Mouse (Mus musculus): ENCODE measurements around the gene Os9. TPM values are rescaled to one million over a fixed set of nuclear protein-coding genes. Genes with fewer than 3 reads are reported as not detected.
"Not testable (repeated sequence)": the region's sequence is repeated elsewhere in the genome, so short reads cannot be mapped to it uniquely, and the experiment has no call there.

The Os9 gene
- polyA plus RNA-seq, 1 experiment from 2014 or later, result 60.1 TPM

DNA sequence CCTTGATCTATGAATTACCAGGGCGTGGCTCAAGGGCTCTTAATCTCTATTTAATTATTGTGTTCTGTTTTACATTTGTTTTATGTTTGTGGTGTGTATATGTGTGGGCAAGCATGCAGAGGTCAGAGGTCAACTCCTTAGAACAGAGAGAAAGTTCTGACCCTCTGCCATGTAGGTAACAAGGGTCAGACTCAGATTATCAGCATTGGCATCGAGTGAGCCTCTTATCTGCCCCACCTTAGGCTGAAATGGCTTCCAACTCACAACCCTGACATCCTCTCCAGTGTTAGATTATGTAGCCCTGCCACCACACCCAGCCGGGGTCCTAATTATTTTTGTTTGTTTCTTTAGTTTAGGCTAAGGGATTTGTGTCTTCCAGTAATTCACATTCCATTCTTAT lies 37.5 kb upstream of the Os9 start:
- 75% methylated on average over 3 of the region's 3 CpGs for WGBS
- DNase-seq (ENCODE audit: low spot score), result no peak
- Histone ChIP-seq H3K27ac (replicated peaks) (no peak overlapping the region), H3K27me3 (replicated peaks; ENCODE audit: low read depth, poor library complexity, severe bottlenecking) (peaks cover 9% of the 10 kb centered on the region), H3K4me3 (no peak overlapping the region), H3K4me1 (no peaks in the 10 kb centered on the region), H3K9me3 (no peaks in the 10 kb centered on the region), H3K36me3 (replicated peaks) (no peaks in the 10 kb centered on the region)

DNA sequence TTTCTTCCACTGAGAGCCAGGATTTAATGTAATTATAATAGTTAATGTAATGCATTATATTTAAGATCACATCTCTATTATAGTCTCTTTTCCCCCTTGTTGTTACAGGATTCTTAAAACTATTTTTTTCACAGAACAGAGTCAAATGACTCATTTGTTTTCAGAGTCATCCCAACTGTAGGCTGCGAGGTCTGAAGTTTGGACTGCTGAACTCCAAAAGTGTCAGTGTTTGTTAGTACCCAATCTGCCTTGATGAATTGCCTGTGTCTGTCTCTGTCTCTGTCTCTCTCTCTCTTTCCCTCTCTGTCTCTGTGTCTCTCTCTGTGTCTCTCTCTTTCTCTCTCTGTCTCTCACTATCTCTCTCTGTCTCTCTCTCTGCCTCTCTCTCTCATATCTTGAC lies 35.6 kb upstream of the Os9 start:
- no peak overlapping the region for H3K27ac ChIP-seq (replicated peaks)
- no peak overlapping the region for H3K4me3 ChIP-seq
- H3K9me3 ChIP-seq, result no peaks in the 10 kb centered on the region
- H3K27me3 ChIP-seq (replicated peaks; ENCODE audit: low read depth, poor library complexity, severe bottlenecking), result no peaks in the 10 kb centered on the region
- WGBS, result 89% methylated on average over 1 of the region's 1 CpGs
- no peaks in the 10 kb centered on the region for H3K4me1 ChIP-seq
- no peak for DNase-seq (ENCODE audit: low spot score)
- H3K36me3 ChIP-seq (replicated peaks), result no peaks in the 10 kb centered on the region

GRCm38 (mm10) chr10:127156089-127156488 lies 35.2 kb upstream of the Os9 start:
- H3K4me1 ChIP-seq, result no peaks in the 10 kb centered on the region
- DNase-seq (ENCODE audit: low spot score), result no peak
- no peaks in the 10 kb centered on the region for H3K9me3 ChIP-seq
- 89% methylated on average over 1 of the region's 1 CpGs for WGBS
- no peak overlapping the region for H3K27ac ChIP-seq (replicated peaks)
- no peak overlapping the region for H3K4me3 ChIP-seq
- no peaks in the 10 kb centered on the region for H3K36me3 ChIP-seq (replicated peaks)
- H3K27me3 ChIP-seq (replicated peaks; ENCODE audit: low read depth, poor library complexity, severe bottlenecking), result no peaks in the 10 kb centered on the region

DNA sequence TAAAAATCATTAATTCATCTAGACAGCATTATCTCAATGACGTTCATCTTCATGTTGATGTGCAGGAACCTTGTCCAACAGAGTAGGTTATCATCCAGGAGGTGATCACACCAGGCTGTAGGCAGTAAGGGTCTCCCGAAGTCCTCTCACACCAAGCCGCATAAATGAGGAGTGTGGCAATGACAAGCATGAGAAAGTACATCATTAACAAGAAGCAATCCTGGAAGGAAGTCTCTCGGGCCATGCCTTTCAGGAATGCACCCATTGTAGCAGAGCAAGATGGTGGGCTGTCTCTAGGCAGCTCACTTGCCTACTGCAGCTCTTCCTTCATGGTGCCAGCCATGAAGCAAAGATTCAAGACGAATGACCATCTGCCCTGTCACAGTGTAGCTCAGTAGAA lies 33.7 kb upstream of the Os9 start:
- Histone ChIP-seq H3K9me3 (no peaks in the 10 kb centered on the region), H3K4me3 (no peak overlapping the region), H3K27ac (replicated peaks) (no peak overlapping the region), H3K4me1 (no peaks in the 10 kb centered on the region), H3K36me3 (replicated peaks) (no peaks in the 10 kb centered on the region), H3K27me3 (replicated peaks; ENCODE audit: low read depth, poor library complexity, severe bottlenecking) (no peaks in the 10 kb centered on the region)
- DNase-seq (ENCODE audit: low spot score), result no peak
- 90% methylated on average over 5 of the region's 5 CpGs for WGBS

GRCm38 (mm10) chr10:127154241-127154640 lies 33.3 kb upstream of the Os9 start:
- H3K4me3 ChIP-seq, result no peak overlapping the region
- DNase-seq (ENCODE audit: low spot score), result no peak
- no peak overlapping the region for H3K27ac ChIP-seq (replicated peaks)
- no peaks in the 10 kb centered on the region for H3K36me3 ChIP-seq (replicated peaks)
- 94% methylated on average over 2 of the region's 2 CpGs for WGBS
- H3K9me3 ChIP-seq, result no peaks in the 10 kb centered on the region
- H3K4me1 ChIP-seq, result no peaks in the 10 kb centered on the region
- no peaks in the 10 kb centered on the region for H3K27me3 ChIP-seq (replicated peaks; ENCODE audit: low read depth, poor library complexity, severe bottlenecking)

DNA sequence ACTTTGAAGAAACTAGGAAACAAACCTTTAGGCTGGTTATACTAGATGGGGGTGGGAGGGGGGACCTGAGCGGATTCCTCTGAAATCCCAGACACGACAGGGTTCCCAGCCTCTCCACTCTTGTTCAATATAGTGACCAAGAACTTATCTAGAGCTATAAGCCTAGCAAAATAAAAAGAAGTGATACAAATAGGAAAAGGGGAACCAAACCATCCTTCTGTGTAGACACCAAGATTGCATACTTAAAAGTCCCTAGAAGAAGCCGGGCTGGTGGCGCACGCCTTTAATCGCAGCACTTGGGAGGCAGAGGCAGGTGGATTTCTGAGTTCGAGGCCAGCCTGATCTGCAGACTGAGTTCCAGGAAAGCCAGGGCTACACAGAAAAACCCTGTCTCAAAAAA lies 32.4 kb upstream of the Os9 start:
- Histone ChIP-seq H3K9me3 (no peaks in the 10 kb centered on the region), H3K27ac (replicated peaks) (no peak overlapping the region), H3K27me3 (replicated peaks; ENCODE audit: low read depth, poor library complexity, severe bottlenecking) (no peaks in the 10 kb centered on the region), H3K4me1 (no peaks in the 10 kb centered on the region), H3K4me3 (no peak overlapping the region), H3K36me3 (replicated peaks) (no peaks in the 10 kb centered on the region)
- no peak for DNase-seq (ENCODE audit: low spot score)
- 93% methylated on average over 7 of the region's 7 CpGs for WGBS

- DNase-seq (ENCODE audit: low spot score); H3K4me1 ChIP-seq; H3K9me3 ChIP-seq; H3K27ac ChIP-seq (replicated peaks); H3K36me3 ChIP-seq (replicated peaks); H3K27me3 ChIP-seq (replicated peaks; ENCODE audit: low read depth, poor library complexity, severe bottlenecking); H3K4me3 ChIP-seq: not testable (repeated sequence)
- 88% methylated on average over 10 of the region's 10 CpGs for WGBS
Observed at GRCm38 (mm10) chr10:127152556-127152955, 31.6 kb upstream of the Os9 start.

DNA sequence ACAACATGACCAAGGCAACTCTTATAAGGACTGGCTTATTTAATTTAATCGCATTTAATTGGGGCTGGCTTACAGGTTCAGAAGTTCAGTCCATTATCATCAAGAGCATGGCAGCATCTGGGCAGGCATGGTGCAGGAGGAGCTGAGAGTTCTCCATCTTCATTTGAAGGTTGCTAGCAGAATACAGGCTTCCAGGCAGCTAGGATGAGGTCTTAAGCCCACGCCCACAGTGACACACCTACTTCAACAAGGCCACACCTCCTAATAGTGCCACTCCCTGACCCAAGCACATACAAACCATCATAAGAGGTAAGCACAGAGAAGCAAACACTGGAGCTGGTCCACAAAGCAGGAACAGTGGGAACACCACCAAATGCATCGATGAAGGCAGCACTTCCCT lies 30.3 kb upstream of the Os9 start:
- not testable (repeated sequence) for H3K4me1 ChIP-seq; H3K27me3 ChIP-seq (replicated peaks; ENCODE audit: low read depth, poor library complexity, severe bottlenecking); H3K4me3 ChIP-seq; H3K36me3 ChIP-seq (replicated peaks); H3K9me3 ChIP-seq; DNase-seq (ENCODE audit: low spot score); H3K27ac ChIP-seq (replicated peaks)
- WGBS, result 88% methylated on average over 3 of the region's 3 CpGs

DNA sequence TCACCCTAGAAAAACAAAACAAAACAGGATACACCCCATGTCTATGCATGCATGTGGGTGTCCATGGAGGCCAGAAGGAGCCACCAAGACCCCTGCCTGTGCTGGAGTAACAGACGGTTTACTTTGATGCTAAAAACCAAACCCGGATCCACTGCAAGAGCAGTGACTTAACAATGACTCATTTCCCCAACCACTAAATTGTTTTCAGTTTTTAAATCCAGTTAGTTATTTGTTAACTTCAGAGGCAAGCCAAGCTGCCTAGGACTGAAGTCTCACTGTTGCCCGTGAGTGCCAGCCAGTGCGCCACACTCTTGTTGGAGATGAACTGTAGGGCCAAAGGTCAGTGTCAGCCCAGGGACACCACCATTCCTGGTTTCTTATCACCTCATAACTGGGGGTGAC lies 29.5 kb upstream of the Os9 start:
- H3K27ac ChIP-seq (replicated peaks), result no peak overlapping the region
- no peaks in the 10 kb centered on the region for H3K27me3 ChIP-seq (replicated peaks; ENCODE audit: low read depth, poor library complexity, severe bottlenecking)
- 86% methylated on average over 4 of the region's 4 CpGs for WGBS
- H3K4me1 ChIP-seq, result no peaks in the 10 kb centered on the region
- DNase-seq (ENCODE audit: low spot score), result no peak
- H3K4me3 ChIP-seq, result no peak overlapping the region
- no peaks in the 10 kb centered on the region for H3K36me3 ChIP-seq (replicated peaks)
- H3K9me3 ChIP-seq, result no peaks in the 10 kb centered on the region

DNA sequence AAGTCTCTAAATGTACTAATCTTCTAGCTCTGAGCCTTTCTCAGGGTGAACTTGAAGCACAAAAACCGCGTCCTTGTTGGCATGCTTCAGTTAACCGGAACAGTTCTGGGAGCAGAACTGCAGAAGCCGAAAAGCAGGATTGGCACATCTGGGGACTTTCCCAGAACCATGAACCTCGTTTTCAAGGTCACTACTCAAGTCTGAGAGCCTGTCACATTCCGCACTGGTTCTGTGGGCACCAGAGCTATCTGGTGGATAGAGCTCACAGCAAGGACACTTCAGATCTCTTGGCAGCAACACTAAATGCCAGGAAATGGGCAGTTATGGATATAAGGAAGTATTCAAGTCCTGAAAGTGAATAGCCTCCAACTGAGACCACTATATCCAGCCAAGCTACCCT lies 26.2 kb upstream of the Os9 start:
- DNase-seq (ENCODE audit: low spot score), result no peak
- Histone ChIP-seq H3K4me1 (no peaks in the 10 kb centered on the region), H3K36me3 (replicated peaks) (no peaks in the 10 kb centered on the region), H3K27me3 (replicated peaks; ENCODE audit: low read depth, poor library complexity, severe bottlenecking) (no peaks in the 10 kb centered on the region), H3K4me3 (no peak overlapping the region), H3K9me3 (no peaks in the 10 kb centered on the region), H3K27ac (replicated peaks) (no peak overlapping the region)
- 84% methylated on average over 6 of the region's 6 CpGs for WGBS

GRCm38 (mm10) chr10:127145303-127145702 lies 24.4 kb upstream of the Os9 start:
- 86% methylated on average over 5 of the region's 5 CpGs for whole genome bisulfite sequencing
- Histone ChIP-seq H3K27ac (replicated peaks) (no peak overlapping the region), H3K9me3 (no peaks in the 10 kb centered on the region), H3K27me3 (replicated peaks; ENCODE audit: low read depth, poor library complexity, severe bottlenecking) (no peaks in the 10 kb centered on the region), H3K4me3 (no peak overlapping the region), H3K36me3 (replicated peaks) (no peaks in the 10 kb centered on the region), H3K4me1 (no peaks in the 10 kb centered on the region)
- DNase-seq (ENCODE audit: low spot score), result no peak

DNA sequence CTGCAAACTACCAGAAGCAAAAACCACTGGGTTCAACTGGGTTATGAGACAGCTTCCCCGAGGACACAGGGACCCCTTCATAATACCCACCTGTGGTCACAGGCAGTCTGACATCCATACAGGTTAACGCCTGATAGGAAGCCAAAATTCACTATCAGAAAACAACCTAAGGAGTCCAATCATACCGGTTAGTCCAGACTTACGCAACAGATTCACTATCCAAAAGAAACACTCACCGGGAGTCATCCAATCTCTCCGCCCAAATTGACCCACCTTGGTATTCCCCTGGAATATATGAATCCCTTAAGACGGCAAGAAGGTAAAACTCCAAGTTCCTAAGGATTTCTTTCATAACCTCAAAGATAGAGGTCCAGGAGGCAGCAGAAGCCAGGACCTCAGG lies 23.6 kb upstream of the Os9 start:
- no peak overlapping the region for H3K4me3 ChIP-seq
- no peak overlapping the region for H3K27ac ChIP-seq (replicated peaks)
- 93% methylated on average over 7 of the region's 7 CpGs for WGBS
- no peaks in the 10 kb centered on the region for H3K9me3 ChIP-seq
- no peaks in the 10 kb centered on the region for H3K4me1 ChIP-seq
- H3K27me3 ChIP-seq (replicated peaks; ENCODE audit: low read depth, poor library complexity, severe bottlenecking), result no peaks in the 10 kb centered on the region
- H3K36me3 ChIP-seq (replicated peaks), result no peaks in the 10 kb centered on the region
- DNase-seq (ENCODE audit: low spot score), result no peak

GRCm38 (mm10) chr10:127143228-127143627 lies 22.3 kb upstream of the Os9 start:
- no peaks in the 10 kb centered on the region for H3K36me3 ChIP-seq (replicated peaks)
- WGBS, result 84% methylated on average over 8 of the region's 8 CpGs

GRCm38 (mm10) chr10:127141500-127141899 lies 20.6 kb upstream of the Os9 start:
- no peak for DNase-seq (ENCODE audit: low spot score)
- Histone ChIP-seq H3K4me1 (no peaks in the 10 kb centered on the region), H3K27me3 (replicated peaks; ENCODE audit: low read depth, poor library complexity, severe bottlenecking) (no peaks in the 10 kb centered on the region), H3K36me3 (replicated peaks) (no peaks in the 10 kb centered on the region), H3K4me3 (no peak overlapping the region), H3K27ac (replicated peaks) (no peak overlapping the region), H3K9me3 (no peaks in the 10 kb centered on the region)
- WGBS, result 81% methylated on average over 8 of the region's 8 CpGs

More at GRCm38 (mm10) chr10:127143228-127143627, 22.3 kb upstream of the Os9 start:
- Histone ChIP-seq H3K4me1 (no peaks in the 10 kb centered on the region), H3K4me3 (no peak overlapping the region), H3K27ac (replicated peaks) (no peak overlapping the region), H3K9me3 (no peaks in the 10 kb centered on the region), H3K27me3 (replicated peaks; ENCODE audit: low read depth, poor library complexity, severe bottlenecking) (no peaks in the 10 kb centered on the region)
- no peak for DNase-seq (ENCODE audit: low spot score)

Data from embryonic facial prominence, embryonic 10.5 days (tissue).